12 mouse cellular contexts compared by ENCODE assay signal in the genomic region with DNA sequence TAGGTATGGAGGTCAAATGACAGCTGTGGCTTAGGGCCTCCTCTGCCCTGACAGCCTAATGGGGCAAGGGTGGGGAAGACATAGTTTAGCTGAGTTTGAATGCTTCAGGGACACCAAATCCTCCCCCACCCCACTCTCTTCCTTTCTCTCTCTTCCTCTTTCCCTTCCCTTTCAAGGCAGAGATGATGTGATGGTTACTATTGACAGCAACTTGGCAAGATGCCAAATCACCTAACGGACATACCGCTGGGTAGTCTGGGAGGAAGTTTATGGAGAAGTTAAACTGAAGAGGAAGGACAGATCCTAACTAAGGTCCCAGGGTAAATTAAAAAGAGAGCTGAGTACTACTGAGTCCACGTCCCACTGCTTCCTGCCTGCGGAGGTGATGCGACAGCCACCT. TPM values are rescaled to one million over a fixed set of nuclear protein-coding genes. Genes with fewer than 3 reads are reported as not detected.
"Had no signal": no experiment of that assay in that cellular context is flagged by ENCODE, and none has a peak within 500 bp of the region (broad histone marks: within the 10 kb centered on the region; RNA-seq: fewer than 3 reads in every experiment).

No protein-coding gene starts in this region.

- H3K27ac ChIP-seq: left cerebral cortex, adult 2 months; limb, embryonic 15.5 days; liver, embryonic 12.5 days had no signal

- H3K4me3 ChIP-seq: kidney, embryonic 15.5 days; left cerebral cortex, adult 2 months; limb, embryonic 15.5 days; liver, embryonic 12.5 days had no signal

- H3K9ac ChIP-seq: kidney, embryonic 15.5 days; limb, embryonic 15.5 days; liver, embryonic 12.5 days had no signal

- H3K36me3 ChIP-seq: kidney, embryonic 15.5 days; limb, embryonic 15.5 days; liver, embryonic 12.5 days had no signal

- H3K4me1 ChIP-seq: liver, embryonic 12.5 days had no signal

- H3K4me2 ChIP-seq: kidney, embryonic 15.5 days; limb, embryonic 15.5 days; liver, embryonic 12.5 days had no signal

- H3K9me3 ChIP-seq: kidney, embryonic 15.5 days; limb, embryonic 15.5 days; liver, embryonic 12.5 days had no signal

- ATAC-seq: liver, embryonic 12.5 days had no signal

- H3K27me3 ChIP-seq: kidney, embryonic 15.5 days; limb, embryonic 15.5 days; liver, embryonic 12.5 days had no signal

- DNase-seq: kidney, adult 11 months; kidney, postnatal 25 days; lung, postnatal 4 days; right cerebral cortex, adult 18-20 months; right cerebral cortex, postnatal 25 days; thymus, adult 18-20 months; thymus, postnatal 14 days had no signal

RNA-seq across cellular contexts. Expression of gene Fzd10, which starts 29.8 kb away (rescaled TPM):
- polyA plus RNA-seq: liver, embryonic 16.5 days had no signal
